Mouse (Mus musculus) heart, embryonic 15.5 days (tissue): ENCODE data around the gene Ttll7. TPM values are rescaled to one million over a fixed set of nuclear protein-coding genes. Genes with fewer than 3 reads are reported as not detected.
A peak's percentile ranks its signal among the peaks of the same experiment; 100 is the strongest.

ENCODE experiments used
- ATAC-seq: fragments of 200-750 bp; cut with Nextera tagmentation; replicated peaks from 2 replicates; pipeline ENCODE4 v1.8.0; 2017; ENCODE audit warnings: low read depth, moderate TSS enrichment; ENCODE audit not compliant: insufficient number of reproducible peaks, insufficient read depth, low FRiP score
- H3K27ac ChIP-seq: fragments of 300-500 bp; sonication (generic); 2 replicates; pipeline ENCODE4 v1.5.1; 2015; ENCODE audit warnings: mild to moderate bottlenecking, inconsistent platforms
- H3K27me3 ChIP-seq: fragments of 300-500 bp; sonication (generic); 2 replicates; pipeline ENCODE4 v1.6.1; 2015; ENCODE audit warnings: inconsistent platforms
- H3K36me3 ChIP-seq: fragments of 300-500 bp; sonication (generic); 2 replicates; pipeline ENCODE4 v1.6.1; 2015; ENCODE audit warnings: mild to moderate bottlenecking, inconsistent platforms
- H3K4me1 ChIP-seq: fragments of 300-500 bp; sonication (generic); replicated peaks from 2 replicates; pipeline ENCODE4 v1.6.1; 2015; ENCODE audit warnings: inconsistent platforms
- H3K4me2 ChIP-seq: fragments of 300-500 bp; sonication (generic); 2 replicates; pipeline ENCODE4 v1.6.1; 2015; ENCODE audit warnings: inconsistent platforms, mild to moderate bottlenecking, moderate library complexity
- H3K4me3 ChIP-seq: fragments of 300-500 bp; sonication (generic); 2 replicates; pipeline ENCODE4 v1.5.1; 2015; ENCODE audit warnings: mild to moderate bottlenecking, inconsistent platforms
- H3K9ac ChIP-seq: fragments of 300-500 bp; sonication (generic); 2 replicates; pipeline ENCODE4 v1.6.1; 2015; ENCODE audit warnings: mild to moderate bottlenecking, inconsistent platforms
- H3K9me3 ChIP-seq: fragments of 300-500 bp; sonication (generic); replicated peaks from 2 replicates; pipeline ENCODE4 v1.6.1; 2016; ENCODE audit warnings: inconsistent platforms
- WGBS: fragments of 180-500 bp; shearing (Covaris S2); methylation state at CpG from one replicate; pipeline ENCODE4 v1.1.7; 2015; ENCODE audit warnings: mixed read lengths; 5-methylcytosine and 5-hydroxymethylcytosine counted together
- polyA plus RNA-seq: library from polyadenylated mRNA; unstranded; fragments of >200 nt; fragmentation: Nextera tagmentation; extraction: Ambion mirVana; gene quantifications from 2 replicates; pipeline ENCODE4 v1.2.1, GENCODE M21; 2015

Ttll7 gene
- polyA plus RNA-seq, 1 experiment from 2014 or later, result 1.8 TPM

DNA sequence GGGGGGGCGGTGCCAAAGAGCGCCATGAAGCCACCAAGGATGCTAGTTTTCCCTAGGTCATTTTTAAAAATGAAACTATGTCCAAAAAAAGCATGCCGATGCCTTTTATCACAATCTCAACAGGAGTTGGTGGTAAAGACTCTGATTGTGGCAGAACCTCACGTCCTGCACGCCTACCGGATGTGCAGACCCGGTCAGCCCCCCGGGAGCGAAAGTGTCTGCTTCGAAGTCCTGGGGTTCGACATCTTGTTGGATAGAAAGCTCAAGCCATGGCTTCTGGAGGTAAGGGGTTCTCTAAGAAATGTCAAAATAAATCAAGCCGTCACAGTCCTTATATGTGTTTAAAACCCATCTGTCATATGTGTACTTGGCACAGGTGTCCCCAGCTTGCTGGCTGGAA, 60.9 kb downstream of the Ttll7 start:
- H3K27ac ChIP-seq, result no peak overlapping the region
- no peak overlapping the region for H3K4me2 ChIP-seq
- no peak overlapping the region for H3K9ac ChIP-seq
- H3K36me3 ChIP-seq, result no peaks in the 10 kb centered on the region
- no peak overlapping the region for H3K4me3 ChIP-seq
- no peak for ATAC-seq
- H3K9me3 ChIP-seq, result no peaks in the 10 kb centered on the region
- 88% methylated on average over 12 of the region's 12 CpGs for WGBS
- no peaks in the 10 kb centered on the region for H3K27me3 ChIP-seq
- no peaks in the 10 kb centered on the region for H3K4me1 ChIP-seq

DNA sequence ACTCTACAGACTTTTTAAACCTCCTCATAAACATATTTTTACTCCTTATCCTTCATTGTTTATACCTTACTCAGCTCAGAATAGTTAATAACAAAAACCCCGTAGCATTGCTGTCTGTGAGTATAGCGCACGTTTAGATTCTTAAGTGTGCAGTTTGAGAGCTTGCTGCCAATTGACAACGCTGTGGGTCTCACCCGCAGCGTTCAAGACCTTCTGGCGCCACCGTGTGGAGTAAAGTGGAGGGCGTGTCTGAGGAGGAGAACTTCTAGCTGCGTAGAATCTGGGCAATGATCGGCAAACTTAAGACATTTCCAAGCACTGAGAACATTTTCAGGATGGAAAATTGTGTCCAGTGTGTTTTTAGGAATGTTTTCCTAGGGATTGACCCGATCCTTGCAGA, 62.6 kb downstream of the Ttll7 start:
- H3K4me3 ChIP-seq, result no peak overlapping the region
- H3K27me3 ChIP-seq, result no peaks in the 10 kb centered on the region
- WGBS, result 11% methylated on average over 12 of the region's 12 CpGs
- no peaks in the 10 kb centered on the region for H3K9me3 ChIP-seq
- no peak for ATAC-seq
- H3K4me2 ChIP-seq, result no peak overlapping the region
- no peak overlapping the region for H3K27ac ChIP-seq
- no peak overlapping the region for H3K9ac ChIP-seq
- H3K4me1 ChIP-seq, result no peaks in the 10 kb centered on the region
- H3K36me3 ChIP-seq, result no peaks in the 10 kb centered on the region

DNA sequence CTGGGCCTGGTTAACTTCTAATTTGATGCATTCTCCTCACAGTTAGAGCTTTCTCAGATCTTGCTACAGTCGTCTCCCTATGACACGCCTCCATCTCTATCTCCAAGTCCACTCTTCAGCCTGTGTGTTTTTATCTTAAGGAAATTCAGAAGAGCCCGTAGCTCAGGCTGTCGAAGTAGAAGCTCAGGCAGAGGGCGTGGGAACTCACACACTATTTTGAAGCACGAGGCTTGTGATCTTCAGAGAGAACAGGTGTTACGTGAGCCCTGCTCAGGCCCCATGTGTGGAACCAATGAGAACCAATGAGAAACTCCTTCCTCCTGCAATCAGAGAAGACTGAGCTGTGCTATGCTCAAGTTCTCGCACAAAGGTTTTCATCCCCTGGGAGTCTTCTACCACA, 65.7 kb downstream of the Ttll7 start:
- Histone ChIP-seq H3K4me1 (no peaks in the 10 kb centered on the region), H3K4me3 (no peak overlapping the region), H3K27ac (no peak overlapping the region), H3K36me3 (no peaks in the 10 kb centered on the region), H3K9ac (no peak overlapping the region), H3K4me2 (no peak overlapping the region), H3K27me3 (no peaks in the 10 kb centered on the region), H3K9me3 (no peaks in the 10 kb centered on the region)
- 49% methylated on average over 8 of the region's 8 CpGs for WGBS
- no peak for ATAC-seq

DNA sequence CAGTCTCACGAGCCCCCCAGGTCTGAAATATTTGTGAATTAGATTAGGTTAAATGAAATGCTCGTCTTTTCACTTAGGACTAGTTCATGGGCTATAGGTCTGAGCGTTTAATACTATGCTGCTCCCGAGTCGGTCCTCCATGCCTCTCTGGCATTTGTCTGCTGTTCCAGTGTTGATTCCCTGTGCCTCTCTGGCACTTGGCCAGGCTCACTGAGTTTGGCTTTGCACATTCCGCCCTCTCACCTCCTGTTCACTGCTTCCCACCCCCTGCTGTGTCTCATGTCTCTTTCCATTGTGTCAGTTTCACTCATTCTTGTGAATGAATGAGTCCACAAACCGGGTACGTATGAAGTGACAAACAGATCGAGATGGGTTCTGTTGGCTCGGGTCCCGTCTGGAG, 66.2 kb downstream of the Ttll7 start:
- no peaks in the 10 kb centered on the region for H3K4me1 ChIP-seq
- no peak for ATAC-seq
- no peaks in the 10 kb centered on the region for H3K9me3 ChIP-seq
- no peak overlapping the region for H3K9ac ChIP-seq
- H3K27ac ChIP-seq, result no peak overlapping the region
- no peak overlapping the region for H3K4me2 ChIP-seq
- no peak overlapping the region for H3K4me3 ChIP-seq
- 71% methylated on average over 11 of the region's 11 CpGs for WGBS
- H3K27me3 ChIP-seq, result no peaks in the 10 kb centered on the region
- H3K36me3 ChIP-seq, result no peaks in the 10 kb centered on the region

DNA sequence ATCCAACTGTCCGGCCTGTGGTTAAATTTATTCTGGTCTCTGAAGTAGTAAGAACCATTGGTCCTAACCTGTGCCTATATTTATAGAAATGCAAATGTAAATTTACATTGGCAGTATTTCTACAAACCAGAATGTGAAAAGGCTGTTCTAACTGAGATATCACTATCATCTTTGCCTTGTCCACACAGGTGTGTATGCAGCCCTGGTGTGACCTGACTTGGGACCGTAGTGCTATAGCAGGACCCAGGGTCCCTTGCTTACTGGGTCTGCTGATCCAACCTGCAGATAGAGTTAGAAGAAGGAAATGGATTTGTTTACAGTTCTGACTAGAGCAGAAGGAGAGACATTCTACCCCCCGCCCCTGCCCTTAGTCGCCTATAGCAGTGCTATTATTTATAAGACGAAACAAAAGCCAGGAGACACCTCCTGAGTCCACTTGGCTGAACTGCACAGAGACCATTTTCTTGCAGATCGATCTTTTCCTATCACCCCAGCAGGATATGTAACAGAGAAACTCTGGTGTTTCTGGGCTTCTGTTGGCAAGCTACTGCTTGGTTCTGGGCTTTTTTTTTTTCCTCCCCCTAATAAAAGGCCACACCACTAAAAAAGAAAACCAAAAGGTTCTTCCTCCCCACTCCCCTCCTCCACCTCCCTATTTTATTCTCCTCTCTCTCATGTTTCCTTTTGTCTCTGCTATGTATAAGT, 75.3 kb downstream of the Ttll7 start:
- Histone ChIP-seq H3K4me3 (no peak overlapping the region), H3K4me1 (no peaks in the 10 kb centered on the region), H3K27ac (no peak overlapping the region), H3K4me2 (no peak overlapping the region), H3K27me3 (no peaks in the 10 kb centered on the region), H3K9me3 (no peaks in the 10 kb centered on the region), H3K9ac (no peak overlapping the region), H3K36me3 (no peaks in the 10 kb centered on the region)
- ATAC-seq, result no peak
- WGBS, result 80% methylated on average over 6 of the region's 6 CpGs

DNA sequence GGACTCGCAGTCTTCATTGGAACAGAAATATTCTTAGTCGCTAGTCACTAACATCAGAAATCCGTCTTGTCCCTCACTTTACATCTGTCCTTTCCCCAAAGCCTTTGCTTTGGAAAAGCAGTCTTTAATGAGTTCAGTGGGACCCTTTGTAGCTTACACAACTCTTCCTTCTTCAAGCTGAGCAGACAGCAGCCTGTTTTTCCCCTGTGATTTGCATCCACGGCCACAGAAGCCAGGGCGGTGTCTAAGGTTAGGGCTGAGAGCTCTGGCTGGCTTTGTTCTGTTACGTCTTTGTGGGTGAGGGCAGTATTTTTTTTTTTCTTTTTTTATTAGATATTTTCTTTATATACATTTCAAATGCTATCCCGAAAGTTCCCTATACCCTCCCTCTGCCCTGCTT, 76.0 kb downstream of the Ttll7 start:
- Histone ChIP-seq H3K9ac (no peak overlapping the region), H3K27me3 (no peaks in the 10 kb centered on the region), H3K4me2 (no peak overlapping the region), H3K27ac (no peak overlapping the region), H3K4me1 (no peaks in the 10 kb centered on the region), H3K9me3 (no peaks in the 10 kb centered on the region), H3K36me3 (no peaks in the 10 kb centered on the region), H3K4me3 (no peak overlapping the region)
- ATAC-seq, result no peak
- WGBS, result 89% methylated on average over 7 of the region's 7 CpGs

DNA sequence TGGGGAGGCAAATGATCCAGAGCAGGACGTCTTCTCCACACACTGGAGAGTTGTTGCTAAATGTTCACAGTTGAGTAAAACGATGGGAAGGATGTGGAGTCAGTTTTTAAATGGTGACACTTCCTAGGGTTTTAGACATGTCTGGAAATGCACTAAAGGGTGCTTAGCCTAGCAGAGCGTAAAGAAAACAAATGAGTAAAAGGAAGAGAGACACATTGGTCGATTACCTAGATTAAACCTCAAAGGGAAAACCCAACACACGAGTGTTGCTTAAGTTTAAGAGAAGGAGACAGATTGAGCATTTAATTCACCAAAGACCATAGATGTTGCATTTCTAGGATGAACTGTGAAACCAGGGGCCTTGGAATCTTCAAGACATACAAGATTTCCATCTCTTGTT, 76.8 kb downstream of the Ttll7 start:
- H3K27me3 ChIP-seq, result no peaks in the 10 kb centered on the region
- no peaks in the 10 kb centered on the region for H3K9me3 ChIP-seq
- no peak overlapping the region for H3K4me3 ChIP-seq
- no peak overlapping the region for H3K27ac ChIP-seq
- no peaks in the 10 kb centered on the region for H3K36me3 ChIP-seq
- no peak overlapping the region for H3K9ac ChIP-seq
- H3K4me1 ChIP-seq, result no peaks in the 10 kb centered on the region
- no peak for ATAC-seq
- H3K4me2 ChIP-seq, result no peak overlapping the region
- WGBS, result 73% methylated on average over 5 of the region's 5 CpGs

DNA sequence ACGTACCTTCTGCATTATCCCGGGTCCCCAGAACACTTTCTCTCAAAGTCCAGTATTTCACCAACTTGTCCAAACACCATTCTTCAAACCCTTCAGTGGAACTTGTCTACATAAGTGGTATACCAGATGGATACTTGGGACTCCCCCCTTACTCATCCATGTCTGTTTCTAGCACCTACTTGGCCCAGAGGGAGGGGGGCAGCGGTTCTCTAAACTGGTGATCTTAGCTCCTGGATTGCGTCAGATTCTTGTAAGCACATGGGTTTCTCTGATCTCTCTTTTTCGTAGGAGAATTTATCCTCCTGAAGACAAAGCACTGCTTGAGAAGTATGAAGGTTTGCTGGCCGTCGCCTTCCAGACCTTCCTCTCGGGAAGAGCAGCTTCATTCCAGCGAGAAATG, 79.0 kb downstream of the Ttll7 start:
- WGBS, result 84% methylated on average over 9 of the region's 9 CpGs
- H3K27me3 ChIP-seq, result no peaks in the 10 kb centered on the region
- H3K9me3 ChIP-seq, result no peaks in the 10 kb centered on the region
- H3K4me2 ChIP-seq, result no peak overlapping the region
- H3K4me3 ChIP-seq, result no peak overlapping the region
- H3K9ac ChIP-seq, result no peak overlapping the region
- no peaks in the 10 kb centered on the region for H3K4me1 ChIP-seq
- peaks cover 8% of the 10 kb centered on the region; the same call in 1 of the 2 replicates for H3K36me3 ChIP-seq
- no peak overlapping the region for H3K27ac ChIP-seq
- ATAC-seq, result no peak

DNA sequence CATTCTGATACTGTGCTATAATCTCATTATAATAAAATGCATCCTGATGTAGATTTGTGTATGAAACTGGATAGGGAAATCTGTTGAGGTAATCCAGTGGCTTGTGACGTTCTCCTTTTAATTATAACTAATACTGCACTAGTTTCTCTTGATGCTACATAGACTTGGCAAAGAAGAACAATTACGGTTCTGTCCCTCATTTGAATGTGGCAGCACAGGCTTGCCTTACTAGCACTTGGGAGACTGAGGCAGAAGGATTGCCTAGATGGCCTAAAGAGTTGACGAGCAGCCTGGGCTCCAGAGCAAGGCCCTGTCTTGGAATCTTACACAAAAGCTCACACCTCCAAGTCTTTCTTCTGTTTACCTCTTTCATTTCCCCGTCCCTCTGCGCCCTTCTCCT, 80.3 kb downstream of the Ttll7 start:
- H3K36me3 ChIP-seq, result peaks cover 8% of the 10 kb centered on the region; the same call in 1 of the 2 replicates
- no peak overlapping the region for H3K27ac ChIP-seq
- no peak overlapping the region for H3K4me2 ChIP-seq
- no peaks in the 10 kb centered on the region for H3K4me1 ChIP-seq
- H3K9me3 ChIP-seq, result no peaks in the 10 kb centered on the region
- no peak overlapping the region for H3K4me3 ChIP-seq
- no peak overlapping the region for H3K9ac ChIP-seq
- ATAC-seq, result no peak
- no peaks in the 10 kb centered on the region for H3K27me3 ChIP-seq
- 78% methylated on average over 5 of the region's 5 CpGs for WGBS

DNA sequence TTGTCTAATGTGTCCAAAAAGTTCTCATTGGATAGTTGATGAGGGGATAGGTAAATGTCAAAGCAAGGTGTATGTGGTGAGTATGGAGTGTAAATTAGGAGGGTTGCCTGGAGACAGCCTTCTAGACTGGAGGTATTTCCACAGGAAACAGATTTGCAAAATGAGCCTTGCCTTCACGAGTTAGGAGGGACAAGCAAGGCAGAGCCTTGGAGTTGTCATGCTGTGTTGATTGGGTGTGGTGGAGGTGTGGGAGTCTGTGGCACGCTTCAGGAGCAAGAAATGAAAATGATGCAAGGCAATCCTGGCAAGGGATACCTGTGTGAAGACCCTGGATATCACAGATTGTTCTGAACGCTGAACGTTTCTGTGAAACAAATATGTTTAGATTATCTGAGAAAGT, 84.7 kb downstream of the Ttll7 start:
- H3K4me1 ChIP-seq, result no peaks in the 10 kb centered on the region
- no peak for ATAC-seq
- peaks cover 8% of the 10 kb centered on the region; the same call in 1 of the 2 replicates for H3K36me3 ChIP-seq
- no peak overlapping the region for H3K27ac ChIP-seq
- no peak overlapping the region for H3K4me2 ChIP-seq
- no peaks in the 10 kb centered on the region for H3K9me3 ChIP-seq
- no peaks in the 10 kb centered on the region for H3K27me3 ChIP-seq
- WGBS, result 73% methylated on average over 4 of the region's 4 CpGs
- H3K9ac ChIP-seq, result no peak overlapping the region
- no peak overlapping the region for H3K4me3 ChIP-seq

DNA sequence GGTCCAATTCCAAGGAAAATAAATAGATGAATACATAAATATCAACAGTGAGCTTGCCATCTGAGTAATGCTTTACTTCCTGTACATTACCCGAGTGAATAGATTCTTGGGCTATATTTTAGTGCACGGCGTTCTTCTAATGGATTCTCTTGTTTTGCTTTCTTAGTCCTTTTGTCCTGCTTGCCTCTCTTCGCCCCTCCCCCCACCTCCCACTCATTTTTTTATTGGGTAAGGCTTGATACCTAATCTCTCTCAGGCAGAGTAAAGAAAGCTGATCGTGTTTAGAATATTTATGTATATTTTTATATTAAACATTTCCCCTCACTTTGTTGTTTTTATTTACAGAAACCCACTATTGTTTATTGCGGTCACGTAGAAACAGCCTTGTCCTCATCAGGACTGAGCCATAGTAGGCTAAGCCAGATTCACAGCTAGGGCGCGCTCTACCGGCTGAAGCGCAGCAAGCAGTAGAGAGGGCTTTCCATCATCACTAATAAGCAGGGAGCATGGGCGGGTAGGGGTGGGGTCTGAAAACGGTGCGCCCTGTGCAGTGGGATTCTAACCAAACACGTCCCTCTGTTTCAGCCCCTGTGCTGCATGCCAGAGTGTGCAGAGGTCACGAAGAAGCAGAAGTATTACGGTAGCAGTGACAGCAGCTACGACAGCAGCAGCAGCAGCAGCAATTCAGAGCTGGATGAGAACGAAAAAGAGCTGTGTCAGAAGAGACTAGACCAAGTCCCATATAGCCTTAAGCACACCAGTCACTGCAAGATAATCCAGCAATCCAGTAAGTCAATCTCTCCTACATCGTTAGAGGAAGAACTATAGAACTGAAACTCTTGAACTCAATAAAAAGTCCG, 87.5 kb downstream of the Ttll7 start:
- Histone ChIP-seq H3K9ac (no peak overlapping the region), H3K4me1 (no peaks in the 10 kb centered on the region), H3K27ac (no peak overlapping the region), H3K36me3 (peaks cover 8% of the 10 kb centered on the region; the same call in 1 of the 2 replicates), H3K4me2 (peak overlapping the region; percentile 48), H3K9me3 (no peaks in the 10 kb centered on the region), H3K4me3 (no peak overlapping the region; the same call in 1 of the 2 replicates), H3K27me3 (no peaks in the 10 kb centered on the region)
- 27% methylated on average over 21 of the region's 21 CpGs for WGBS
- no peak for ATAC-seq

DNA sequence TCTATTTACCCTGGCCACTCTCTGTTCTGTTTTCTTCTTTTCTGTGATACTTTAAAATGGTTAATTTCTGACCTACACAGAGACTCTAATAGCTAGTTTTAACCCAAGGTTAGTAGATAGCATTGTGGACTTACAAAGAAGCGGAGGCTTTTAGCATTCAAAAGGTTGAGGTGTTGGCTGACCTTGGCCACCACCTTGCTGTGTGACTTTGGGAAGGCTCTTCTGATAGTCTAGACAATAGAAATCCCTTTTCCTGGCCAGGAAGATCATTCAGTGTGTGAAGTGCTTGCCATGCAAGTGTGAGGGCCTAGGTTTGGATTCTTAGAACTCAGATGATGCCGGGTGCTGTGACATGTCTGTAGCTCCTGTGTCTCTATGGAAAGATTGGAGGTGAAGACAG, 90.9 kb downstream of the Ttll7 start:
- WGBS, result 84% methylated on average over 2 of the region's 2 CpGs
- H3K4me1 ChIP-seq, result no peaks in the 10 kb centered on the region
- no peak overlapping the region for H3K4me2 ChIP-seq
- H3K9me3 ChIP-seq, result no peaks in the 10 kb centered on the region
- no peak overlapping the region for H3K27ac ChIP-seq
- no peaks in the 10 kb centered on the region for H3K36me3 ChIP-seq
- no peak overlapping the region for H3K4me3 ChIP-seq
- no peaks in the 10 kb centered on the region for H3K27me3 ChIP-seq
- no peak overlapping the region for H3K9ac ChIP-seq
- no peak for ATAC-seq
